Mouse (Mus musculus) ovary, postnatal 14 days (tissue): ENCODE measurements around the gene Ddx41.
"Not testable (repeated sequence)": the region's sequence is repeated elsewhere in the genome, so short reads cannot be mapped to it uniquely, and the experiment has no call there.

Experiments
- DNase-seq: peaks from one replicate; pipeline ENCODE4 v3.0.0; 2022; ENCODE audit warnings: low spot score

The Ddx41 gene

GRCm38 (mm10) chr13:55536194-55537175, at the start of gene Ddx41:
Gene Ddx41, minus strand, starts transcription at chr13:55536658.
- peak; percentile 100 for DNase-seq

- no peak for DNase-seq
Measured at GRCm38 (mm10) chr13:55578086-55578485, 41.6 kb upstream of the Ddx41 start.

GRCm38 (mm10) chr13:55576872-55577271, 40.4 kb upstream of the Ddx41 start:
- DNase-seq, result not testable (repeated sequence)

- no peak for DNase-seq
Measured at GRCm38 (mm10) chr13:55575932-55576331, 39.5 kb upstream of the Ddx41 start.

GRCm38 (mm10) chr13:55574321-55574720, 37.9 kb upstream of the Ddx41 start:
- no peak for DNase-seq

- no peak for DNase-seq
Measured at GRCm38 (mm10) chr13:55573432-55573831, 37.0 kb upstream of the Ddx41 start, which contains the start of gene Tmed9. Gene Tmed9, plus strand, starts transcription at chr13:55573732.

- no peak for DNase-seq
Measured at GRCm38 (mm10) chr13:55571977-55572376, 35.5 kb upstream of the Ddx41 start.

GRCm38 (mm10) chr13:55571027-55571751, 34.7 kb upstream of the Ddx41 start, which contains the start of gene Fam193b:
Gene Fam193b, minus strand, starts transcription at chr13:55571120.
- peak; percentile 96 for DNase-seq

- DNase-seq, result no peak
Measured at GRCm38 (mm10) chr13:55570286-55570973, 34.0 kb upstream of the Ddx41 start.

- no peak for DNase-seq
Measured at GRCm38 (mm10) chr13:55569726-55570285, 33.3 kb upstream of the Ddx41 start.

GRCm38 (mm10) chr13:55568524-55568923, 32.1 kb upstream of the Ddx41 start:
- DNase-seq, result not testable (repeated sequence)

GRCm38 (mm10) chr13:55567949-55568348, 31.5 kb upstream of the Ddx41 start:
- DNase-seq, result no peak

- no peak for DNase-seq
Measured at GRCm38 (mm10) chr13:55567001-55567400, 30.5 kb upstream of the Ddx41 start.

- DNase-seq, result no peak
Measured at GRCm38 (mm10) chr13:55563266-55563879, 26.9 kb upstream of the Ddx41 start.

GRCm38 (mm10) chr13:55557499-55557898, 21.0 kb upstream of the Ddx41 start:
- DNase-seq, result no peak

GRCm38 (mm10) chr13:55555921-55556320, 19.5 kb upstream of the Ddx41 start:
- DNase-seq, result no peak

GRCm38 (mm10) chr13:55549061-55549460, 12.6 kb upstream of the Ddx41 start:
- DNase-seq, result no peak

GRCm38 (mm10) chr13:55548426-55548825, 12.0 kb upstream of the Ddx41 start:
- DNase-seq, result no peak

- no peak for DNase-seq
Measured at GRCm38 (mm10) chr13:55547916-55548315, 11.5 kb upstream of the Ddx41 start.

- DNase-seq, result no peak
Measured at GRCm38 (mm10) chr13:55544792-55545191, 8.3 kb upstream of the Ddx41 start.

GRCm38 (mm10) chr13:55543447-55543846, 7.0 kb upstream of the Ddx41 start:
- DNase-seq, result no peak
